Mouse (Mus musculus): Measurements from ENCODE around the gene Spcs2.
"Not testable (repeated sequence)": the region's sequence is repeated elsewhere in the genome, so short reads cannot be mapped to it uniquely, and the experiment has no call there.

DNA sequence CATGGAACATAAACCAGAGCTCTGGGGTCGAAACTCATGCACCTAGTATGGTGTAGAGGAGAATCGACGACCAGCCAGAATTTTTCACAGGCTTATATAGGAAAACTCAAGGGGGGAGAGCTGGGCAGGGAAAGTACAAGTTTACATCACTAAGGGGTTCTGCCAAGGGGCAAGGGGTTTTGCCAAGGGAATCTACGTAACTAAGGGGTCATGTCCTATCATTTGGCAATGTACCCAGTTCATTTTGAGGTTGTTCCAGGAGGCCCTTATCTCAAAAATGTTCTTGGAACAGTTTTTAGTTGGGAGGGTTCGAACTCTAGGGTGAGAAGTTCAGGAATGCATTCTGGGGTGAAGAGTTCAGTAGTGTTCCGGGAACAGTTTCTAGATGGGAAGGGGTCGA is 56.2 kb downstream of the Spcs2 start:
- TF ChIP-seq SIN3A (IDR thresholded peaks at IDR 0.05; ENCODE audit: low read length); CTCF (conservative IDR thresholded peaks at IDR 0.05 in 1 of 2, IDR thresholded peaks at IDR 0.05 in 1 of 2; ENCODE audit: low read depth in 2 of 2, low read length in 2 of 2); EP300 (IDR thresholded peaks at IDR 0.05; ENCODE audit: low read length); POLR2A (IDR thresholded peaks at IDR 0.05; ENCODE audit: low read depth, low read length); NELFE (IDR thresholded peaks at IDR 0.05; ENCODE audit: low read depth, low read length); RCOR1 (conservative IDR thresholded peaks at IDR 0.05; ENCODE audit: low read depth, low read length); USF1 (IDR thresholded peaks at IDR 0.05; ENCODE audit: low read depth, low read length); HCFC1 (IDR thresholded peaks at IDR 0.05; ENCODE audit: low read depth, low read length); CHD2 (IDR thresholded peaks at IDR 0.05; ENCODE audit: low read length): not testable (repeated sequence)
